Mouse (Mus musculus) bone marrow, adult 2 months (tissue): ENCODE results near the gene Lsamp. TPM values are rescaled to one million over a fixed set of nuclear protein-coding genes. Genes with fewer than 3 reads are reported as not detected.

Source experiments
- H3K27ac ChIP-seq: fragments of 200-500 bp; 2 replicates; pipeline ENCODE4 v1.5.1; 2012; ENCODE audit warnings: low read depth, mild to moderate bottlenecking, control low read depth, inconsistent platforms, low read length; ENCODE audit not compliant: control insufficient read depth, poor library complexity, insufficient read depth
- H3K4me1 ChIP-seq: fragments of 200-500 bp; 2 replicates; pipeline ENCODE4 v1.6.1; 2011; ENCODE audit warnings: low read length; ENCODE audit not compliant: control insufficient read depth, insufficient read depth
- H3K4me3 ChIP-seq: fragments of 200-500 bp; replicated peaks from 2 replicates; pipeline ENCODE3; 2011; ENCODE audit warnings: mild to moderate bottlenecking, low read depth, low read length, control low read depth; ENCODE audit not compliant: control insufficient read depth
- CTCF ChIP-seq: fragments of 200-500 bp; IDR thresholded peaks from 2 replicates; pipeline ENCODE4 v1.5.1; 2011; ENCODE audit warnings: low read length, control low read depth; ENCODE audit not compliant: control insufficient read depth, insufficient read depth
- POLR2A ChIP-seq: fragments of 200-500 bp; IDR thresholded peaks from 2 replicates; pipeline ENCODE4 v1.6.1; 2011; ENCODE audit warnings: low read depth, mild to moderate bottlenecking, control low read depth, low read length, borderline replicate concordance; ENCODE audit not compliant: control insufficient read depth
- WGBS: fragments of 180-500 bp; shearing (Covaris S2); methylation state at CpG from one replicate; pipeline ENCODE4 v1.1.7; 2018; 5-methylcytosine and 5-hydroxymethylcytosine counted together
- polyA plus RNA-seq: library from polyadenylated mRNA; stranded (reverse); fragments of >200 nt; gene quantifications from 2 replicates; pipeline ENCODE4 v1.2.4, GENCODE M21; 2011; ENCODE audit warnings: low replicate concordance; ENCODE audit not compliant: missing spikeins, insufficient read depth, insufficient read length

Gene Lsamp
- polyA plus RNA-seq, 1 experiment, result not detected

DNA sequence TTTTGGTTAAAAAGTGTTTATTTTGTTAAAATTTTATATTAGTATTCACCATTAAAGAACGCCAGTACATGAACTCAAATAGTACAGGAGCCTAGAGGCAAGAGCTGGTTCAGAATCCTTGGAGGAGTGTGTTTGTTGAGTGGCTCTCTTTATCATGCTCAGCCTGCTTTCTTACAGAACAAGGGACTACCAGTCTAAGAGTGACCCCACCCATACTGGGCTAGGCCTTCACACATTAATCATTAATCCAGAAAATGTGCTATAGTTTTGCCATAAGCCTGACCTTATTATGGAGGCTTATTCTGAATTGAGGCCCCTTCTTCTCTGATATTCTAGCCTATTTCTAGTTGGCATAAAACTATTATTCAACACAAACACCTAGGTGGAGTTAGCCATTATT is 52.6 kb downstream of the Lsamp start:
- Histone ChIP-seq H3K4me3 (no peak overlapping the region), H3K27ac (no peak overlapping the region), H3K4me1 (no peaks in the 10 kb centered on the region)
- no peak for TF ChIP-seq POLR2A
- no peak for TF ChIP-seq CTCF
- WGBS, result 79% methylated on average over 1 of the region's 1 CpGs

GRCm38 (mm10) chr16:40059546-40059945 is 75.4 kb downstream of the Lsamp start:
- no peak overlapping the region for H3K4me3 ChIP-seq
- 61% methylated on average over 2 of the region's 2 CpGs for WGBS

GRCm38 (mm10) chr16:40059968-40060367 is 75.8 kb downstream of the Lsamp start:
- 59% methylated on average over 1 of the region's 1 CpGs for WGBS
- TF ChIP-seq CTCF (no peak), POLR2A (no peak)
- Histone ChIP-seq H3K4me1 (no peaks in the 10 kb centered on the region), H3K27ac (no peak overlapping the region), H3K4me3 (no peak overlapping the region)

More at GRCm38 (mm10) chr16:40059546-40059945, 75.4 kb downstream of the Lsamp start:
- Histone ChIP-seq H3K27ac (no peak overlapping the region; the same call in 1 of the 2 replicates), H3K4me1 (no peaks in the 10 kb centered on the region)
- no peak for TF ChIP-seq CTCF
- no peak for TF ChIP-seq POLR2A

GRCm38 (mm10) chr16:40060491-40060890 is 76.3 kb downstream of the Lsamp start:
- no peak overlapping the region for H3K27ac ChIP-seq
- H3K4me1 ChIP-seq, result no peaks in the 10 kb centered on the region
- no peak overlapping the region for H3K4me3 ChIP-seq
- WGBS, result 68% methylated on average over 2 of the region's 2 CpGs
- TF ChIP-seq POLR2A (no peak), CTCF (no peak)

GRCm38 (mm10) chr16:40075556-40075955 is 91.4 kb downstream of the Lsamp start:
- TF ChIP-seq CTCF (no peak), POLR2A (no peak)
- Histone ChIP-seq H3K4me3 (no peak overlapping the region), H3K4me1 (no peaks in the 10 kb centered on the region), H3K27ac (no peak overlapping the region)
- WGBS, result 67% methylated on average over 2 of the region's 2 CpGs

- no peaks in the 10 kb centered on the region for H3K4me1 ChIP-seq
- H3K4me3 ChIP-seq, result no peak overlapping the region
- no peak overlapping the region for H3K27ac ChIP-seq
- 62% methylated on average over 3 of the region's 3 CpGs for WGBS
- no peak for TF ChIP-seq POLR2A
- no peak for TF ChIP-seq CTCF
These were observed 96.1 kb downstream of the Lsamp start for GRCm38 (mm10) chr16:40080224-40080623.

DNA sequence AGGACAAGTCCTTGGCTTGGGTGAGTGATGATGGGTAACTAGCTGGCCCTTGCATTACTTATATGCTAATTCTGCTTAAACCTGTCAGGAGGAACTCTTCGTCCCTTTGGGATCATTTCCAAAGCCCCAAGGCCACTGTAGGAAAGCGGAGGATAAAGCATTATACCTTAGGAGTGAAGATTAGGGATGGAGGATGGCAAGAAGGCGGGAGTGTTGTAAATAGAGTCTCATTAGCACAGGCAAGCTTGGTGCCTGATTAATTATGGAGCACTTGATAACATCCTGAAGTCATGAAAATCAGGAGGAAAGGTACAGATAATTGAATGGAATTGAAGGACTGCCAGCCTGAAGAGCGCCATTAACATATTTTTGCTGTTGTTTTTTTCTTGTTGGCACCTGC is 120.2 kb downstream of the Lsamp start:
- 62% methylated on average over 4 of the region's 4 CpGs for WGBS

GRCm38 (mm10) chr16:40182918-40183317 is 198.8 kb downstream of the Lsamp start:
- Histone ChIP-seq H3K4me3 (no peak overlapping the region), H3K27ac (no peak overlapping the region), H3K4me1 (no peaks in the 10 kb centered on the region)
- WGBS, result 78% methylated on average over 1 of the region's 1 CpGs
- TF ChIP-seq CTCF, result no peak
- TF ChIP-seq POLR2A, result no peak

More for the DNA sequence above, 120.2 kb downstream of the Lsamp start:
- no peaks in the 10 kb centered on the region for H3K4me1 ChIP-seq
- TF ChIP-seq CTCF (no peak), POLR2A (no peak)
- no peak overlapping the region for H3K27ac ChIP-seq
- H3K4me3 ChIP-seq, result no peak overlapping the region

DNA sequence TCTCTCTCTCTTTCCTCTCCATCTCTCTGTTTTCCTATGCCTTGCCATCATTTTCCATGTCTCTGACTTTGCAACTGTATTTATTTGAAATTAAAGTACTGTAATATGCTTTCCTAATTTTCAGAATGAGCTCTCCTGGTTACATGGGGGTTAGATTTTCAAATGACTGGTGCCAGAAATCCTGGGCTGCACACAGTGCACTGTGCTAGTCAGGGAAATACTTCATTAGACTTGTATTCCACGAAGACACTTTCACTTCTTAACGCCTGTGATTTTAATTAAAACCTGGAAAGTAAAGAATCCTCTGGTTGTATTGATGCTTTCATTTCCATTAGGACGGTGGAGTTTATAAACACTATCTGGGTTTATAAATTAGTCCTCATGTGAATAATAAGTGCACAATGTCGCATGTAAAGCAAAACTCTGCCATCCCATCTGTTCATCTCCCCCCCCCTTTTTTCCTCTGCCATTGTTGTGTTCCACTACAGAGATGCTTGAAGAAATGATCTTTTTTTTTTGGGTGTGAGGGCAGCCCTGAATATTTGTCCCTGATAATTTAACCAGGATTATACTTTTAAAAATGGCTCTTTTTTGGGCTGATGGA is 203.9 kb downstream of the Lsamp start:
- TF ChIP-seq POLR2A (no peak), CTCF (no peak)
- H3K4me3 ChIP-seq, result no peak overlapping the region
- H3K4me1 ChIP-seq, result no peaks in the 10 kb centered on the region
- H3K27ac ChIP-seq, result no peak overlapping the region
- WGBS, result 69% methylated on average over 4 of the region's 4 CpGs

DNA sequence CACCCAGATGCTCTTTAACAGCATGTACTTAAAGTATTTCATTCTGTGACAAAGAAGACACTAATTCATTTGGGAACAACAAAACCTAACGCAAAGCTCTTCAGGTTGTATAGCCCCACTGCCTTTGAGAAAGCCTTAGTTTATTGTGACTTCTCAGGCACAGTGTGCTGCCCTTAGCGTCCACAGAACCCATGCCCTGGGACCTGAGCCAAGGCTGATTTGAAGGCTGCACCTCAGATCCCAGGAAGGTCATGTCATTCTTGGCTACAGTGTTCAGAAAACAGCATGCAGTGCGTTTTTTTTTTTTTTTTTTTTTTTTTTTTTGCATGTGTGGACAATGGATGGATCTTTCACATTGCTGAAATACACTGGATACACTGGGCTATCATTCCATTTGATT is 210.2 kb downstream of the Lsamp start:
- H3K4me1 ChIP-seq, result no peaks in the 10 kb centered on the region
- 47% methylated on average over 3 of the region's 3 CpGs for WGBS
- no peak overlapping the region for H3K27ac ChIP-seq
- no peak for TF ChIP-seq POLR2A
- no peak for TF ChIP-seq CTCF
- H3K4me3 ChIP-seq, result no peak overlapping the region
